Mouse (Mus musculus): ENCODE results near the gene Cpne2. TPM values are rescaled to one million over a fixed set of nuclear protein-coding genes. Genes with fewer than 3 reads are reported as not detected.

Cpne2 gene
- polyA plus RNA-seq, 1 experiment from 2014 or later = 18.8 TPM

DNA sequence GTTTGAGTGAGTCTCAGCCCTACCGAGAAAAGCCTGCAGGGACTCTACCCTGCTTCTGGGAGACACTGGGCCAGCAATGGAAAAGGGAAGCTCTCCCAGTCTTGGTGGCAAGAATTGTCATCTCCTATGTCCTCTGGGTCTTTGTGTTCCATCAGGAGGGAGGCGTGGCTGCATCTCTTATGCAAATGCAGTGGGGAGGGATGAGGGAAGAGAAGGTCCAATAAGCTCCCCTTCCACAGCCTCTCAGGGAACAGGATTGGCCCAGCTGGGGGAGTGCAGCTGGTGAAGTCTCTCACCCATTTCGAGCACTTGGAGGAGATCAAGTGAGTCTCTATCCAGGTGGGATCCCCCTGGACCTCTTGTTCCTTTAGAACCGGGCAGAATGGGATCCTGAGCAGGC, 11.3 kb upstream of the Cpne2 start:
- Histone ChIP-seq H3K4me3 (no peak overlapping the region), H3K9ac (no peak overlapping the region), H3K4me2 (no peak overlapping the region), H3K4me1 (no peaks in the 10 kb centered on the region), H3K36me3 (replicated peaks) (no peaks in the 10 kb centered on the region), H3K27ac (no peak overlapping the region), H3K9me3 (no peaks in the 10 kb centered on the region), H3K27me3 (replicated peaks) (no peaks in the 10 kb centered on the region)
- WGBS = 64% methylated on average over 4 of the region's 4 CpGs
- no peak for ATAC-seq (replicated peaks)

DNA sequence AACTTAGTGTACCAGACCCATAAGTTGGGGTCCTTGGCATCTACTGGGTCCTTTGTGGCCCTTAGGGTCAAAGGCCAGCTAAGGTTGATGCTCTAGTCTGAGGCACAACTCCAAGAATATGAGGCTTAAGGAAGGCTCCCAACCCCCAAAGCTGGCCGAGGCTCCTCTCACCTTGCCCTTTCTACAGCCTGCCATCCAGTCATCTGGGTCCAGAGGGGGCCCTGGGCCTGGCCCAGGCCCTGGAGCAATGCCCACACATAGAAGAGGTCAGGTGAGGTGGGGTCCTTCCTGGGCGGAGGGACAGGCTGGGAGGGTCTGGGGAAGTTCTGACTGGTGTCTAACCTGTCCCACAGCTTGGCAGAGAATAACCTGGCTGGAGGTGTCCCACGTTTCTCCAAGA, 10.3 kb upstream of the Cpne2 start:
- no peak for ATAC-seq (replicated peaks)
- Histone ChIP-seq H3K9ac (no peak overlapping the region), H3K4me3 (no peak overlapping the region), H3K27ac (no peak overlapping the region), H3K9me3 (no peaks in the 10 kb centered on the region), H3K36me3 (replicated peaks) (no peaks in the 10 kb centered on the region), H3K4me2 (no peak overlapping the region), H3K4me1 (no peaks in the 10 kb centered on the region), H3K27me3 (replicated peaks) (no peaks in the 10 kb centered on the region)
- WGBS = 80% methylated on average over 3 of the region's 3 CpGs

DNA sequence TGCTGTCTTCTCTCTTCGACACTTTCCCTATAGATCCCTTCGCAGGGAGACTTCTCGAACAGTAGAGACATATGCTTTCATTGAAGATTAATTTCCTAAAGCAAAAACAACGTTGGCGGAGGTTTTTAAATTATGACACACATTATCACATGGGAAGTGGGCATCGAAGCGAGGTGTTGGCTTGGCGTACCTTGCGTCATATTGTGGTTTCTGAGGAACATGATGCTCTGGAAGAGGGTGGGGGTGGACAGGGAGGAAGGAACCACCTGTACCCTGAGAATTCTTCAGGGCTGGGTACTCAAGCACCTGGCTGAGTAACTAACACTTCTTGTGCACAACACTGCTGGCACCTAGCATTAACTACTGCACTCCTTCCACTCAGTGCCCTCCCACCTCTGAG, 8.2 kb upstream of the Cpne2 start:
- Histone ChIP-seq H3K4me2 (no peak overlapping the region), H3K4me3 (no peak overlapping the region), H3K9ac (no peak overlapping the region), H3K36me3 (replicated peaks) (no peaks in the 10 kb centered on the region), H3K4me1 (no peaks in the 10 kb centered on the region), H3K27me3 (replicated peaks) (no peaks in the 10 kb centered on the region), H3K27ac (no peak overlapping the region), H3K9me3 (no peaks in the 10 kb centered on the region)
- WGBS = 89% methylated on average over 9 of the region's 9 CpGs
- no peak for ATAC-seq (replicated peaks)

DNA sequence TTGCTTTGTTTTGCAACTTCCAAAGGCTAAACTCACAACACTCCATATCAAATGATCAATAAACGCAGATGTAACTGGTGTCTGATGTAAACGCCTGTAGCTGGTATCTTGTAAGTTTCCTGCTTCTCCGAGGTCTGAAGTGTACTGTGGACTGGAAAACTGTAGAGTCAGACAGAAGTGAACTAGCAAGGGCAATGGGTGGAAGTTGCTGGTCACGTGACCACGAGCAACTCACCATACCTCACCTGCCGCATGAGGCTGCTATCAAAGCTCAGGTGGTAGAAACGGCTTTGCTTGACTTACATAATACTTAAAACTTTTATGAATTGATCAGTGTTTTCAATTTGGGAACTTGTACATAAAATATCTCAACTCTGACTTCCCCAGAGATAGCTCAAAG, 5.6 kb upstream of the Cpne2 start:
- Histone ChIP-seq H3K36me3 (replicated peaks) (no peaks in the 10 kb centered on the region), H3K27ac (no peak overlapping the region), H3K4me2 (no peak overlapping the region), H3K27me3 (replicated peaks) (no peaks in the 10 kb centered on the region), H3K9me3 (no peaks in the 10 kb centered on the region), H3K4me1 (peaks cover 5% of the 10 kb centered on the region), H3K4me3 (no peak overlapping the region), H3K9ac (no peak overlapping the region)
- no peak for ATAC-seq (replicated peaks)
- WGBS = 84% methylated on average over 7 of the region's 7 CpGs

DNA sequence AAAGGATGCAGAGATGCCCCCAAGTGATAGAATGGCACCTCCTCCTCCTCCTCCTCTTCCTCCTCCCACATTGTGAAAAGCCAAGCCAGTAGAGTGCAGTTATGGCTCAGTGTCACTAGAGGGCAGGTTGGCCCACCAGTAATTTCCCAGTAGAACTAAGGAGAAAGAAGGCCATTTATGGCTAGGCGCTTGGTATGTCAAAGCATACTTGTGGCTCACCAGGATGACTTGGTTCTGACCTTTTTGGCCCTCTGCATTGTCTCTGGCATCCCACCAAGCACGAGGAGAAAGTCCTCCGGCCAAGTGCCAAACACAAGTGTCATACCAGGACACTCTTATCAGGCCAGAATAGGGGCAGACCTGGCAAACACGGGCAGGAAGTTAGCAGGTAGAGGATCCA, 4.5 kb upstream of the Cpne2 start:
- WGBS = 37% methylated on average over 4 of the region's 4 CpGs
- peaks cover 2% of the 10 kb centered on the region; the same call in 1 of the 2 replicates for H3K27me3 ChIP-seq (replicated peaks)
- no peaks in the 10 kb centered on the region for H3K36me3 ChIP-seq (replicated peaks)
- no peak overlapping the region for H3K27ac ChIP-seq
- H3K4me3 ChIP-seq = no peak overlapping the region
- H3K9me3 ChIP-seq = no peaks in the 10 kb centered on the region
- no peak overlapping the region for H3K4me2 ChIP-seq
- H3K4me1 ChIP-seq = peaks cover 14% of the 10 kb centered on the region
- no peak overlapping the region for H3K9ac ChIP-seq
- ATAC-seq (replicated peaks) = 0 out of 2 replicates have a peak, but pooled peaks have one; percentile 13

DNA sequence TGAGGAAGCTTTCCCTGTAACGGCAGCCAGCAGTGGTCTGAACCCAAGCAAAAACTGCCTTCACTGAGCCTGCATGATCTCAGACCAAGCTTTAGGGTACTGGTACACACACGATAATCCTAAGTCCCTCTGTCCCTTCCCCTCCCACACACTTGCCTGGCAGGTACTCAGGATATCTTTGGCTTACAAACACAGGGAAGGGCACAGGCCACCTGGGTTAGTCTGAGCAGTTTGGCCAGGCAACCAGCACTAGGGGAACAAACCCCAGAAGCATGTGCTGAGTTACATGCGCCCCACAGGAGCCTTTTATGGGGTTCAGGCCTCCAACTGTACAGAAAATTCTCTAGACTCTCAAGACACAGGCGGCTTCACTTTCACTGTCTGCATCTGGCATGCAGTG, 2.9 kb upstream of the Cpne2 start:
- no peak overlapping the region for H3K4me3 ChIP-seq
- no peaks in the 10 kb centered on the region for H3K9me3 ChIP-seq
- no peak overlapping the region for H3K9ac ChIP-seq
- no peak overlapping the region for H3K27ac ChIP-seq
- H3K36me3 ChIP-seq (replicated peaks) = no peaks in the 10 kb centered on the region
- no peak for ATAC-seq (replicated peaks)
- H3K27me3 ChIP-seq (replicated peaks) = peaks cover 12% of the 10 kb centered on the region
- H3K4me2 ChIP-seq = no peak overlapping the region
- 77% methylated on average over 4 of the region's 4 CpGs for WGBS
- peaks cover 20% of the 10 kb centered on the region for H3K4me1 ChIP-seq

DNA sequence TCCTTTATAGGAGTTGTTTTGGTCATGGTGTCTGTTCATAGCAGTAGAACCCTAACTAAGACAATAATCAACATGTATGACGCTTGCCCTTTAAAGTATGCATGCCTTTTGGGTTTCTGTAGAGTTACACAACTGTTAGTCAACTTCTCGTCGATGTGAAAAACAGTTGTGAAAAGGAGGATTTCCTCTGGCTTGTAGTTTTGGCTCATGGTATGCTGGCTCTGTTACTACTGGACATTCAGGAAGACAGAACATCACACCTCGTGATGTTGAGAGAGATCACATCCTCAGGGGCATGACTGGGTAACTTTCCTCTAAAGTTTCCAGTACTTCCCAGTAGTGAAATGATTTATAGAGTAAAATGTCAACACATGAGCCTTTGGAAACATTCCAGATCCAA, 2.1 kb upstream of the Cpne2 start:
- Histone ChIP-seq H3K9ac (no peak overlapping the region), H3K4me1 (peaks cover 20% of the 10 kb centered on the region), H3K4me3 (no peak overlapping the region), H3K4me2 (no peak overlapping the region), H3K36me3 (replicated peaks) (no peaks in the 10 kb centered on the region), H3K27me3 (replicated peaks) (peaks cover 12% of the 10 kb centered on the region), H3K9me3 (no peaks in the 10 kb centered on the region), H3K27ac (no peak overlapping the region)
- no peak for ATAC-seq (replicated peaks)
- WGBS = 93% methylated on average over 4 of the region's 4 CpGs

DNA sequence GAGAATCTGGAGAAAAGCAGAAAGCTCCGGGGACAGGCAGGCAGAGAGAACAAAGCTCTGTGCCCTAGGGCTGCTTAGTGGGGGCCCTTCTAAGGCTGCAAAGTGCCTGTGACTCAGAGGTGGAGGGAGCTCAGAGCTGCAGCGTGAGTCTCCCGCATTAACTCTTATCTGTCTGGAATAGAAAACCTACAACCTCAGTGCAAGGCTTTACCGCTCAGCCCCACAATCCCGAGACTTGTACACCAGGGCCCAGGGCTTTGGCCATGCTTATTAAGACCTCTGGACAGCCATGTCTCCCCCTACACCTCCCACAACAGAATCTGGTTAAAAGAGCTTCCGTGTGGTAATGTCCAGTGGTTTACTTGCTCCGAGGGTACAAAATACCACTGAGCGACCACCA, 790 bp upstream of the Cpne2 start:
- WGBS = 2% methylated on average over 8 of the region's 8 CpGs
- Histone ChIP-seq H3K4me1 (peaks cover 20% of the 10 kb centered on the region), H3K9me3 (no peaks in the 10 kb centered on the region), H3K9ac (0 out of 2 replicates have a peak overlapping the region, but pooled peaks have one; percentile 58), H3K4me2 (peak overlapping the region; percentile 97), H3K4me3 (peak overlapping the region; percentile 56), H3K36me3 (replicated peaks) (no peaks in the 10 kb centered on the region), H3K27ac (peak overlapping the region; percentile 16), H3K27me3 (replicated peaks) (peaks cover 12% of the 10 kb centered on the region)
- peak; percentile 43; the same call in 1 of the 2 replicates for ATAC-seq (replicated peaks)

DNA sequence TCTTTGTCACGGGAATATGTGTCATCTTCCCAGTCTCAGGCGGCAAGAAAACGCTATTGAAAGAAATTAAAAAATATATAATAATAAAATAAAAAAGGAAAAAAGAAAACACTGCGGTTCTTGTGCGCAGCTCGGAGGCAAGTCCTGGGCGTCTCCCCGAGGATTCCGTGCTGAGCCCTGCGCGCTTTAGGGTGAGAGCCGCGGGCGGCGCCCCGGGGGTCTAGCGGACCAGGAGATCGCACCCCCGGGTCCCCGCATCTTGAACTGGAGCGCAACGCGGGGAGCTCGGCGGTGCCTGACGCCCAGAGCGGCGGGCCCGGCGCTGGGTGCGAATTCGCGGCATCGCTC, 291 bp upstream of the Cpne2 start:
- WGBS = under 1% methylated on average over 34 of the region's 34 CpGs
- peaks cover 20% of the 10 kb centered on the region for H3K4me1 ChIP-seq
- no peak for ATAC-seq (replicated peaks)
- H3K4me2 ChIP-seq = peak overlapping the region; percentile 97
- H3K4me3 ChIP-seq = peak overlapping the region; percentile 56
- H3K27ac ChIP-seq = peak overlapping the region; percentile 68
- H3K27me3 ChIP-seq (replicated peaks) = peaks cover 12% of the 10 kb centered on the region
- peak overlapping the region; percentile 58 for H3K9ac ChIP-seq
- no peaks in the 10 kb centered on the region for H3K9me3 ChIP-seq
- H3K36me3 ChIP-seq (replicated peaks) = no peaks in the 10 kb centered on the region

DNA sequence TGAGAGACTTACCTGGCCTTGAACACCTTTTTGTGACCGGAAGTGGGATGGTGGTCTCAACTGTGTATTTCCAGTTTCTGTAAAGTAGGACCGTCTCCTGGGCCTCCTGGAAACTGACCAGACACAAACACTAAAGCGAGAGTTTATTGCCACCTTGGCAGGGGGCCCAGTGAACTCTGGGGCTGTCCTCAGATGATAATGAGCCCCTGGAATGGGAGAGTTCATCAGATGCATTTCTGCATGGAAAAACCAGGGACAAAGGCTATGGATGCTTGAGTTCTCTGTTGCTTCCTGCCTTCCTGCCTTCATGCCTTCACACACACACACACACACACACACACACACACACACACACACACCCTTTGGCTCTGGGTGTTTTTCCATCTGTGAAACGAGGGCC, 1.8 kb downstream of the Cpne2 start:
- H3K27me3 ChIP-seq (replicated peaks) = peaks cover 12% of the 10 kb centered on the region
- H3K4me3 ChIP-seq = no peak overlapping the region
- H3K36me3 ChIP-seq (replicated peaks) = no peaks in the 10 kb centered on the region
- H3K4me2 ChIP-seq = peak overlapping the region; percentile 97; the same call in 1 of the 2 replicates
- H3K4me1 ChIP-seq = peaks cover 20% of the 10 kb centered on the region
- H3K9me3 ChIP-seq = no peaks in the 10 kb centered on the region
- no peak overlapping the region for H3K27ac ChIP-seq
- H3K9ac ChIP-seq = no peak overlapping the region
- WGBS = 44% methylated on average over 4 of the region's 4 CpGs
- no peak for ATAC-seq (replicated peaks)

DNA sequence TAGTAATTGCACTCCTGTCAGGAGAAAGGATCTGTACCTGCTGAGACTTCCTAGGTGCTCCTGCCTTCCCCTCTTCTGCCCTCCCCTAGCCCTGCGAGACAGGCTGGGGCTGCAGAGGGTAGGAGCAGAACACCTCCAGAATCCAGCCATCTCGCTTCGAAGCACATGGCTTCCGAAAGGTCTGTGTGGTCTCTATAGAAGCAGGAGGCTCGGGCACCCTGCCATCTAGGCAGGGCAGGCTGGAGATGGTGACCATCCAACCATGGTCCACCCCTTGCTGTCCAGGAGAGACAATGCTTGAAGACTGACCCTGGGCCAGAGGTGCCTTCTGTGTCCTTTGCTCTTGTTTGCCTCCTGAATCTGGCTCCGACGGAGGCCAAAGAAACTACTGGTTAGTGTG, 2.8 kb downstream of the Cpne2 start:
- ATAC-seq (replicated peaks) = no peak
- H3K4me1 ChIP-seq = peaks cover 20% of the 10 kb centered on the region
- H3K4me3 ChIP-seq = no peak overlapping the region
- no peak overlapping the region for H3K27ac ChIP-seq
- H3K36me3 ChIP-seq (replicated peaks) = no peaks in the 10 kb centered on the region
- H3K9me3 ChIP-seq = no peaks in the 10 kb centered on the region
- H3K4me2 ChIP-seq = no peak overlapping the region
- WGBS = 65% methylated on average over 7 of the region's 7 CpGs
- no peak overlapping the region for H3K9ac ChIP-seq
- H3K27me3 ChIP-seq (replicated peaks) = peaks cover 12% of the 10 kb centered on the region

DNA sequence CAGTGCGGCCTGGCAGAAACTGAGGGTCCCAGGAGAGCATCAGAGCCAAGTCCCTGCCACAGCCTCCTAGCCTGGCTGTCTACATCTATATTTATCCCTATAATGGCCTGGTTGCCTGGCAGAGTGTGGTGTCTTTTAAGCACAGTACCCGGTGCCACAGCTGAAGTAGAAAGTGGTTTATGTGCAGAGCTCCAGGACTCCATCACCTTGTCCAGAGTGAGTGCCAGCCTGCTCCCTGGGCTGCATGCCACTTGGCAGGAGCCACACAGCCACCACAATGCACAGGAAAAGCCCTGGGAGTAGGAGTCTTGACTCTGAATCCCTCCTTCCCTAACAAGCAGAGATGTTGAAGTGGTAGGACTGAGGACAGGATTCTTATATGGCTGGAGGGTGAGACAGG, 4.7 kb downstream of the Cpne2 start:
- Histone ChIP-seq H3K9me3 (no peaks in the 10 kb centered on the region), H3K36me3 (replicated peaks) (no peaks in the 10 kb centered on the region), H3K27ac (no peak overlapping the region), H3K27me3 (replicated peaks) (peaks cover 12% of the 10 kb centered on the region), H3K4me2 (no peak overlapping the region), H3K9ac (no peak overlapping the region), H3K4me3 (no peak overlapping the region), H3K4me1 (peaks cover 15% of the 10 kb centered on the region)
- no peak for ATAC-seq (replicated peaks)
- 75% methylated on average over 2 of the region's 2 CpGs for WGBS

DNA sequence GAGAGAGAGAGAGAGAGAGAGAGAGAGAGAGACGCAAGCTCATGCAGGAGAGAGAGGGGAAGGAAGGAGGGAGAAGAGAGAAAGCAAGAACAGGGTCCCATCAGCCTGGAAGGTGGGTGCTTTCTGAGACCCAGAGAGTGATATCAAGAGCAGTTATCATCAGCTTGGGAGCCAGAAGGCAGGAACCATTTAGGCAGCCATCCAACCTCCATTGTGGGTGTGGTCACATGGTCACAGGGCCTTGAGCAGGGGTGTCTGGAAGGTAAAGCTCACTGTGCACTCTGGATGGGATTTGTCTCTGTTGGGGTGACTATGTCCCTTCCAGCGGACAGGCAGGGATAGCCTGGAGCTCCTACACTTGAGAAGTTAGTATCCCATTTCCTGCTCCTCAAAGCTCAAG, 7.2 kb downstream of the Cpne2 start:
- H3K4me1 ChIP-seq = peaks cover 3% of the 10 kb centered on the region; the same call in 1 of the 2 replicates
- no peak for ATAC-seq (replicated peaks)
- H3K27ac ChIP-seq = no peak overlapping the region
- H3K36me3 ChIP-seq (replicated peaks) = no peaks in the 10 kb centered on the region
- H3K4me3 ChIP-seq = no peak overlapping the region
- H3K9ac ChIP-seq = no peak overlapping the region
- H3K4me2 ChIP-seq = no peak overlapping the region
- H3K27me3 ChIP-seq (replicated peaks) = no peaks in the 10 kb centered on the region
- WGBS = 77% methylated on average over 2 of the region's 2 CpGs
- H3K9me3 ChIP-seq = no peaks in the 10 kb centered on the region
